Mouse (Mus musculus): ENCODE results near the gene Nsdhl. TPM values are rescaled to one million over a fixed set of nuclear protein-coding genes. Genes with fewer than 3 reads are reported as not detected.

The Nsdhl gene
- polyA plus RNA-seq, 1 experiment from 2014 or later = 20.5 TPM

GRCm38 (mm10) chrX:73003110-73003509 lies 84.8 kb downstream of the Nsdhl start:
- H3K27ac ChIP-seq (replicated peaks) = no peak overlapping the region
- no peak overlapping the region for H3K4me2 ChIP-seq (replicated peaks)
- H3K9me3 ChIP-seq (replicated peaks) = no peaks in the 10 kb centered on the region
- ATAC-seq (ENCODE audit: insufficient number of reproducible peaks, low FRiP score, low TSS enrichment, low read depth) = no peak
- H3K36me3 ChIP-seq = no peaks in the 10 kb centered on the region
- H3K27me3 ChIP-seq = no peaks in the 10 kb centered on the region
- no peaks in the 10 kb centered on the region for H3K4me1 ChIP-seq
- H3K4me3 ChIP-seq (replicated peaks) = no peak overlapping the region
- WGBS = 85% methylated on average over 2 of the region's 5 CpGs
- no peak overlapping the region for H3K9ac ChIP-seq

GRCm38 (mm10) chrX:73005678-73006077 lies 87.3 kb downstream of the Nsdhl start:
- peaks cover 3% of the 10 kb centered on the region; the same call in 1 of the 2 replicates for H3K27me3 ChIP-seq
- no peak overlapping the region for H3K4me2 ChIP-seq (replicated peaks)
- no peaks in the 10 kb centered on the region for H3K9me3 ChIP-seq (replicated peaks)
- H3K4me1 ChIP-seq = no peaks in the 10 kb centered on the region
- ATAC-seq (ENCODE audit: insufficient number of reproducible peaks, low FRiP score, low TSS enrichment, low read depth) = no peak
- no peak overlapping the region for H3K27ac ChIP-seq (replicated peaks)
- 78% methylated on average over 4 of the region's 4 CpGs for WGBS
- no peak overlapping the region for H3K9ac ChIP-seq
- no peak overlapping the region for H3K4me3 ChIP-seq (replicated peaks)
- H3K36me3 ChIP-seq = no peaks in the 10 kb centered on the region

GRCm38 (mm10) chrX:73007597-73008479 lies 89.5 kb downstream of the Nsdhl start:
- peak; percentile 99 for ATAC-seq (ENCODE audit: insufficient number of reproducible peaks, low FRiP score, low TSS enrichment, low read depth)
- no peaks in the 10 kb centered on the region for H3K9me3 ChIP-seq (replicated peaks)
- H3K4me3 ChIP-seq (replicated peaks) = peak overlapping the region; percentile 36
- peak overlapping the region; percentile 45 for H3K4me2 ChIP-seq (replicated peaks)
- peak overlapping the region; percentile 58 for H3K27ac ChIP-seq (replicated peaks)
- H3K4me1 ChIP-seq = no peaks in the 10 kb centered on the region
- H3K9ac ChIP-seq = no peak overlapping the region
- WGBS = 16% methylated on average over 24 of the region's 27 CpGs
- no peaks in the 10 kb centered on the region for H3K36me3 ChIP-seq
- H3K27me3 ChIP-seq = peaks cover 3% of the 10 kb centered on the region; the same call in 1 of the 2 replicates

MicroRNA genes within 50 kb of the gene (microRNA counts, 519-probe panel; counts per million panel counts)
- 1,451 counts per million, percentile 11 among the panel's probes with 10 or more counts for microRNA mmu-miR-2137

Small RNAs within 50 kb of the gene (microRNA-seq; reads per million reads assigned to microRNA genes)
- 2.8 reads per million, percentile 11 among the genes with 10 or more reads in this experiment for gene Mir2137 (ENCODE audit: borderline number of aligned reads)

Other genes starting within 250 kb of the Nsdhl start
- gene Gabrq, start 93.4 kb upstream of the Nsdhl start, polyA plus RNA-seq (2015; fragmentation: Nextera tagmentation; extraction: Ambion mirVana) = 0.13 and 0.15 TPM in 2 replicates
- 72.4 and 91.9 TPM in 2 replicates for gene Cetn2, start 146 bp upstream of the Nsdhl start, polyA plus RNA-seq (2015; fragmentation: Nextera tagmentation; extraction: Ambion mirVana)
- 31.3 and 36.0 TPM in 2 replicates for gene Zfp185, start 68.8 kb downstream of the Nsdhl start, polyA plus RNA-seq (2015; fragmentation: Nextera tagmentation; extraction: Ambion mirVana)
- gene Pnma5, start 118.5 kb downstream of the Nsdhl start, polyA plus RNA-seq (2015; fragmentation: Nextera tagmentation; extraction: Ambion mirVana) = 0.16 and 0.30 TPM in 2 replicates
- gene Pnma3, start 146.2 kb downstream of the Nsdhl start, polyA plus RNA-seq (2015; fragmentation: Nextera tagmentation; extraction: Ambion mirVana) = 0.12 and 0.16 TPM in 2 replicates
- gene Xlr4a, start 163.9 kb downstream of the Nsdhl start, polyA plus RNA-seq (2015; fragmentation: Nextera tagmentation; extraction: Ambion mirVana) = 0.53 and 0.72 TPM in 2 replicates
- 2.0 and 2.1 TPM in 2 replicates for gene Xlr3a, start 178.5 kb downstream of the Nsdhl start, polyA plus RNA-seq (2015; fragmentation: Nextera tagmentation; extraction: Ambion mirVana)
- gene Gm14685, start 198.5 kb downstream of the Nsdhl start, polyA plus RNA-seq (2015; fragmentation: Nextera tagmentation; extraction: Ambion mirVana) = 0.08 and 0.15 TPM in 2 replicates
- gene Xlr5b, start 230.2 kb downstream of the Nsdhl start, polyA plus RNA-seq (2015; fragmentation: Nextera tagmentation; extraction: Ambion mirVana) = not detected in 2 replicates
- 0.08 TPM in 1 of 2 replicates, not detected in the other for gene DXBay18, start 230.9 kb downstream of the Nsdhl start, polyA plus RNA-seq (2015; fragmentation: Nextera tagmentation; extraction: Ambion mirVana)